Mouse (Mus musculus) forebrain, embryonic 16.5 days (tissue): ENCODE results near the gene Rpl21. TPM values are rescaled to one million over a fixed set of nuclear protein-coding genes. Genes with fewer than 3 reads are reported as not detected.

Experiments used
- ATAC-seq: fragments of 200-750 bp; cut with Nextera tagmentation; 2 replicates; pipeline ENCODE4 v1.8.0; 2017; ENCODE audit warnings: mild to moderate bottlenecking, moderate library complexity
- H3K27ac ChIP-seq: fragments of 300-500 bp; sonication (generic); 2 replicates; pipeline ENCODE4 v1.5.1; 2014; ENCODE audit warnings: low read length, control low read depth
- H3K27me3 ChIP-seq: fragments of 300-500 bp; sonication (generic); replicated peaks from 2 replicates; pipeline ENCODE4 v1.6.1; 2014; ENCODE audit warnings: low read length; ENCODE audit not compliant: control insufficient read depth, insufficient read depth
- H3K36me3 ChIP-seq: fragments of 300-500 bp; sonication (generic); 2 replicates; pipeline ENCODE4 v1.6.1; 2014; ENCODE audit not compliant: control insufficient read depth, insufficient read depth
- H3K4me1 ChIP-seq: fragments of 300-500 bp; sonication (generic); replicated peaks from 2 replicates; pipeline ENCODE4 v1.6.1; 2014; ENCODE audit warnings: low read length; ENCODE audit not compliant: control insufficient read depth, insufficient read depth
- H3K4me2 ChIP-seq: fragments of 300-500 bp; sonication (generic); 2 replicates; pipeline ENCODE4 v1.6.1; 2014; ENCODE audit warnings: mild to moderate bottlenecking, low read length, control low read depth
- H3K4me3 ChIP-seq: fragments of 300-500 bp; sonication (generic); replicated peaks from 2 replicates; pipeline ENCODE4 v1.5.1; 2014; ENCODE audit warnings: mild to moderate bottlenecking, low read length, control low read depth
- H3K9ac ChIP-seq: fragments of 300-500 bp; sonication (generic); replicated peaks from 2 replicates; pipeline ENCODE4 v1.6.1; 2014; ENCODE audit warnings: low read depth, low read length, control low read depth
- H3K9me3 ChIP-seq: fragments of 300-500 bp; sonication (generic); 2 replicates; pipeline ENCODE4 v1.6.1; 2016; ENCODE audit warnings: low read length; ENCODE audit not compliant: control insufficient read depth
- WGBS: fragments of 180-500 bp; shearing (Covaris S2); extraction: QIAGEN DNeasy Blood & Tissue Kit; methylation state at CpG from one replicate; pipeline ENCODE4 v1.1.7; 2014; 5-methylcytosine and 5-hydroxymethylcytosine counted together
- polyA plus RNA-seq: library from polyadenylated mRNA; unstranded; fragments of >200 nt; fragmentation: Nextera tagmentation; extraction: Ambion mirVana; gene quantifications from 2 replicates; pipeline ENCODE4 v1.2.1, GENCODE M21; 2015

Rpl21 gene
- polyA plus RNA-seq, 1 experiment from 2014 or later: 320 TPM

- H3K4me1 ChIP-seq: no peaks in the 10 kb centered on the region
- no peak overlapping the region for H3K4me2 ChIP-seq
- H3K4me3 ChIP-seq: no peak overlapping the region
- peak; percentile 58 for ATAC-seq
- no peaks in the 10 kb centered on the region for H3K36me3 ChIP-seq
- no peaks in the 10 kb centered on the region for H3K9me3 ChIP-seq
- 83% methylated on average over 9 of the region's 9 CpGs for WGBS
- H3K27me3 ChIP-seq: no peaks in the 10 kb centered on the region
- H3K27ac ChIP-seq: no peak overlapping the region
- no peak overlapping the region for H3K9ac ChIP-seq
These were observed 26.1 kb downstream of the Rpl21 start for GRCm38 (mm10) chr5:146858772-146859171.

- Histone ChIP-seq H3K9me3 (no peaks in the 10 kb centered on the region), H3K4me1 (no peaks in the 10 kb centered on the region), H3K9ac (no peak overlapping the region), H3K27ac (no peak overlapping the region), H3K36me3 (no peaks in the 10 kb centered on the region), H3K4me3 (no peak overlapping the region), H3K4me2 (no peak overlapping the region), H3K27me3 (no peaks in the 10 kb centered on the region)
- no peak for ATAC-seq
- 63% methylated on average over 8 of the region's 8 CpGs for WGBS
These were observed 26.6 kb downstream of the Rpl21 start for GRCm38 (mm10) chr5:146859246-146859645.

GRCm38 (mm10) chr5:146860222-146860998 is 27.7 kb downstream of the Rpl21 start:
- Histone ChIP-seq H3K4me2 (no peak overlapping the region), H3K27me3 (no peaks in the 10 kb centered on the region), H3K9me3 (no peaks in the 10 kb centered on the region), H3K4me3 (no peak overlapping the region), H3K4me1 (no peaks in the 10 kb centered on the region), H3K36me3 (no peaks in the 10 kb centered on the region), H3K9ac (no peak overlapping the region), H3K27ac (no peak overlapping the region)
- WGBS: 84% methylated on average over 18 of the region's 18 CpGs
- no peak for ATAC-seq

- H3K4me2 ChIP-seq: no peak overlapping the region
- H3K4me1 ChIP-seq: no peaks in the 10 kb centered on the region
- WGBS: 43% methylated on average over 7 of the region's 7 CpGs
- H3K9me3 ChIP-seq: no peaks in the 10 kb centered on the region
- H3K4me3 ChIP-seq: no peak overlapping the region
- H3K36me3 ChIP-seq: no peaks in the 10 kb centered on the region
- H3K27ac ChIP-seq: no peak overlapping the region
- no peaks in the 10 kb centered on the region for H3K27me3 ChIP-seq
- H3K9ac ChIP-seq: no peak overlapping the region
- ATAC-seq: 0 out of 2 replicates have a peak, but pooled peaks have one; percentile 20
These were observed 28.9 kb downstream of the Rpl21 start for GRCm38 (mm10) chr5:146861588-146861987.

GRCm38 (mm10) chr5:146865511-146865910 is 32.8 kb downstream of the Rpl21 start:
- Histone ChIP-seq H3K36me3 (no peaks in the 10 kb centered on the region), H3K9me3 (no peaks in the 10 kb centered on the region), H3K4me2 (no peak overlapping the region), H3K27ac (no peak overlapping the region), H3K9ac (no peak overlapping the region), H3K4me3 (no peak overlapping the region), H3K4me1 (peaks cover 8% of the 10 kb centered on the region), H3K27me3 (no peaks in the 10 kb centered on the region)
- 75% methylated on average over 4 of the region's 4 CpGs for WGBS
- no peak for ATAC-seq

- H3K9me3 ChIP-seq: no peaks in the 10 kb centered on the region
These were observed 33.6 kb downstream of the Rpl21 start for GRCm38 (mm10) chr5:146866277-146866676.

GRCm38 (mm10) chr5:146867246-146867945 is 34.7 kb downstream of the Rpl21 start:
- Histone ChIP-seq H3K4me2 (peak overlapping the region; percentile 46), H3K9ac (peak overlapping the region; percentile 46), H3K4me3 (peak overlapping the region; percentile 24; the same call in 1 of the 2 replicates), H3K4me1 (peaks cover 8% of the 10 kb centered on the region), H3K9me3 (no peaks in the 10 kb centered on the region), H3K27me3 (no peaks in the 10 kb centered on the region), H3K27ac (no peak overlapping the region; the same call in 1 of the 2 replicates), H3K36me3 (no peaks in the 10 kb centered on the region)
- ATAC-seq: peak; percentile 71
- 6% methylated on average over 19 of the region's 19 CpGs for WGBS

More at GRCm38 (mm10) chr5:146866277-146866676, 33.6 kb downstream of the Rpl21 start:
- H3K4me3 ChIP-seq: no peak overlapping the region
- H3K36me3 ChIP-seq: no peaks in the 10 kb centered on the region
- no peak for ATAC-seq
- H3K9ac ChIP-seq: no peak overlapping the region
- H3K4me2 ChIP-seq: no peak overlapping the region
- H3K27me3 ChIP-seq: no peaks in the 10 kb centered on the region
- 96% methylated on average over 2 of the region's 2 CpGs for WGBS
- H3K4me1 ChIP-seq: peaks cover 8% of the 10 kb centered on the region
- H3K27ac ChIP-seq: no peak overlapping the region

- peaks cover 8% of the 10 kb centered on the region for H3K4me1 ChIP-seq
- H3K4me2 ChIP-seq: peak overlapping the region; percentile 46
- WGBS: 3% methylated on average over 4 of the region's 4 CpGs
- H3K27ac ChIP-seq: no peak overlapping the region
- H3K9ac ChIP-seq: no peak overlapping the region
- H3K4me3 ChIP-seq: no peak overlapping the region; the same call in 1 of the 2 replicates
- H3K27me3 ChIP-seq: no peaks in the 10 kb centered on the region
- no peaks in the 10 kb centered on the region for H3K9me3 ChIP-seq
- no peaks in the 10 kb centered on the region for H3K36me3 ChIP-seq
- peak; percentile 19; the same call in 1 of the 2 replicates for ATAC-seq
These were observed 35.2 kb downstream of the Rpl21 start for GRCm38 (mm10) chr5:146867946-146868314.

GRCm38 (mm10) chr5:146872981-146873631 is 40.4 kb downstream of the Rpl21 start:
- 91% methylated on average over 5 of the region's 5 CpGs for WGBS
- no peak overlapping the region for H3K27ac ChIP-seq
- ATAC-seq: no peak
- no peaks in the 10 kb centered on the region for H3K27me3 ChIP-seq
- no peak overlapping the region for H3K4me2 ChIP-seq
- H3K9me3 ChIP-seq: no peaks in the 10 kb centered on the region
- H3K36me3 ChIP-seq: no peaks in the 10 kb centered on the region
- no peak overlapping the region for H3K9ac ChIP-seq
- no peaks in the 10 kb centered on the region for H3K4me1 ChIP-seq
- H3K4me3 ChIP-seq: no peak overlapping the region
